Mouse (Mus musculus) embryonic fibroblast, embryonic 13.5 days (primary cell): Measurements from ENCODE around the gene Spata31d1d.

Experiments
- CTCF ChIP-seq: IDR thresholded peaks from 2 replicates; pipeline ENCODE4 v1.5.1; 2011; ENCODE audit warnings: mild to moderate bottlenecking, control low read depth, low read length, moderate library complexity, borderline replicate concordance; ENCODE audit not compliant: insufficient read depth
- POLR2A ChIP-seq: IDR thresholded peaks from 2 replicates; pipeline ENCODE4 v1.6.1; 2011; ENCODE audit warnings: low read depth, mild to moderate bottlenecking, control low read depth, low read length, moderate library complexity

DNA sequence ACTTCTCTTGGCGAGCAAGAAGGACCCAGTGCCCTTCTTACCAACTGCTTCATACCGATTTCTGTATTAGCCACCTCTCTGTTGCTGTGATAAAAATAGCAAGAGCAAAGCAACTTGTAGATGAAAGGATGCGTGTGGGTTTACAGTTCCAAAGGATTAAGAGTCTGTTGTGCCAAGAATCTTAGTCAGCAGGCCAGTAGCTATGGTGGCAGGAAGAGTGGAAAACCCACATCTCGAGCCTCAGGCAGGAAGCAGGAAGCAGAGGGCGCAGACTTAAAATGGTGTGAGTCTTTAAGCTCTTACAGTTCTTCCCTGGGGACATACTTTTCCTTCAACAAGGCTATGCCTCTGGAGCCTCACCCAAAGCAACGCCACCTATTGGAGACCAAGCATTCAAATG is 13.9 kb upstream of the Spata31d1d start:
- TF ChIP-seq CTCF (no peak), POLR2A (no peak)
